Mouse (Mus musculus): ENCODE results near the gene Tnrc6b. TPM values are rescaled to one million over a fixed set of nuclear protein-coding genes. Genes with fewer than 3 reads are reported as not detected.

Gene Tnrc6b
- total and polyA plus RNA-seq, 2 experiments from 2014 or later, result 21.0 to 24.0 TPM

DNA sequence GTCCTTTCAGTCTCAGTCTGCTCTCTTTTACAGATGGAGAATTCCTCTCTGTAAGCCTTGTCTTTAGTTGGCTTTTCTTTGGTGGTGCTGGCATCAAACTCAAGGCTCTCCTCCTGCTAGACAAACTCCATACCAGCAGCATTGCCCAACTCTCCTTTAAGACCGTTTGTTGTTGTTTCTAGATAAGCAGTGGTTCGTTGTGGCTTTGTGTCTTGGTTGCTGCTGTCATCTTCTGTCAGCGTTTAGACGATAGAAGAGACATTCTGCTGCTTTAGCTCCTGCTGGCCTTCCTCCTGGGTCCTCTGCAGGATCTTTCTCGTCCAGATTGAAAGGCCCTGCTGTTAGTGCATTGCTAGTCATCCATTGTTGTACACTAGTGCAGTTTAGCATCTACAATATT is 37.9 kb downstream of the Tnrc6b start:
- no peak for TF ChIP-seq CTCF (IDR thresholded peaks at IDR 0.05; ENCODE audit: low read depth)
- Histone ChIP-seq H3K27ac (ENCODE audit: low read depth, low read length) (no peak overlapping the region), H3K4me1 (ENCODE audit: insufficient read depth) (no peaks in the 10 kb centered on the region), H3K9me3 (ENCODE audit: low read length) (no peaks in the 10 kb centered on the region), H3K36me3 (ENCODE audit: insufficient read depth) (no peaks in the 10 kb centered on the region), H3K9ac (no peak overlapping the region), H3K4me2 (ENCODE audit: low read depth) (no peak overlapping the region), H3K4me3 (ENCODE audit: low read depth, low read length) (no peak overlapping the region), H3K27me3 (ENCODE audit: insufficient read depth, low read length) (no peaks in the 10 kb centered on the region)
- 66% methylated on average over 5 of the region's 5 CpGs for WGBS
- ATAC-seq (no peak), DNase-seq (no peak)

DNA sequence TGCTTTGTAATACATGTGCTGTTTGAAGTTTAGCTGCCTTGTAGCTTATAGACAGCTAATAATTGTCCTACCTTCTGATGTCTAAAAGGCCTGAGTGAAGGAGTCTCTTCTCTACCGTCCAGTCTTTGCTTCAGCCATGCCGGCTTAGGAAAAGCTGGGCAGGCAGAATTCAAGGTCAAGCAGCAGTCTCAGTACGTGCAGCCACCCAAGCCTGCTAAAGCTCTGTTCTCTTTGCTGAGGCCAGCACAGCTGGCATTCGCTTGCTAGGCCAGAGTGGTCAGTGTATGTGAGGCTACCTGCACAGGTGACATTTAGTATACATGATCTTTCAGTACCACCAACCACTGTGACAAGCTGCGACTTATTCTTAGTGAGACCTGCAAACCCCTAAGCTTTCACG is 42.2 kb downstream of the Tnrc6b start:
- Histone ChIP-seq H3K4me3 (ENCODE audit: low read depth, low read length) (no peak overlapping the region), H3K4me2 (ENCODE audit: low read depth) (no peak overlapping the region), H3K36me3 (ENCODE audit: insufficient read depth) (no peaks in the 10 kb centered on the region), H3K27ac (ENCODE audit: low read depth, low read length) (no peak overlapping the region), H3K27me3 (ENCODE audit: insufficient read depth, low read length) (no peaks in the 10 kb centered on the region), H3K4me1 (ENCODE audit: insufficient read depth) (no peaks in the 10 kb centered on the region), H3K9ac (no peak overlapping the region), H3K9me3 (ENCODE audit: low read length) (no peaks in the 10 kb centered on the region)
- WGBS, result 61% methylated on average over 6 of the region's 6 CpGs
- no peak for TF ChIP-seq CTCF (IDR thresholded peaks at IDR 0.05; ENCODE audit: low read depth)
- ATAC-seq, result no peak
- DNase-seq, result peak; percentile 21

DNA sequence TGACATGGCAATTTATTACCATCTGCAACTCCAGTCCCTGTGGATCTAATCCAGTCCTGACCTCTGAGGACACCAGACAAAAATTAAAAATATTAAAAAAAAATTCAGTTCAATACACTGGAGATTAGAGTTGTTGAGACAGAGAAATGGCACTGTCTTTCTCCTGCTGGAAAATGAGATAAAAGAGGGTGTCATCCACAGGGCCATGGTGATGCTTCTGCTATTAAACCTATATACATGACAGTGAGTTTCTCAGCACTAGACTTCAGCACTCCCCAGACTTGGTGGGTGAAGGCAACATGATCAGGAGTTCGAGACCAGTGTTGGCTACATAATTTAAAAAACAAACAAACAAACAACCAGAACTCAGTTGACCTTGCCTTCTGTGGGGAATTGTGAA is 43.0 kb downstream of the Tnrc6b start:
- Histone ChIP-seq H3K4me1 (ENCODE audit: insufficient read depth) (no peaks in the 10 kb centered on the region), H3K36me3 (ENCODE audit: insufficient read depth) (no peaks in the 10 kb centered on the region), H3K4me3 (ENCODE audit: low read depth, low read length) (no peak overlapping the region), H3K4me2 (ENCODE audit: low read depth) (no peak overlapping the region), H3K27ac (ENCODE audit: low read depth, low read length) (0 out of 2 replicates have a peak overlapping the region, but pooled peaks have one; percentile 9), H3K9ac (no peak overlapping the region), H3K9me3 (ENCODE audit: low read length) (no peaks in the 10 kb centered on the region), H3K27me3 (ENCODE audit: insufficient read depth, low read length) (no peaks in the 10 kb centered on the region)
- ATAC-seq (no peak), DNase-seq (no peak)
- no peak for TF ChIP-seq CTCF (IDR thresholded peaks at IDR 0.05; ENCODE audit: low read depth)
- WGBS, result 86% methylated on average over 1 of the region's 1 CpGs

DNA sequence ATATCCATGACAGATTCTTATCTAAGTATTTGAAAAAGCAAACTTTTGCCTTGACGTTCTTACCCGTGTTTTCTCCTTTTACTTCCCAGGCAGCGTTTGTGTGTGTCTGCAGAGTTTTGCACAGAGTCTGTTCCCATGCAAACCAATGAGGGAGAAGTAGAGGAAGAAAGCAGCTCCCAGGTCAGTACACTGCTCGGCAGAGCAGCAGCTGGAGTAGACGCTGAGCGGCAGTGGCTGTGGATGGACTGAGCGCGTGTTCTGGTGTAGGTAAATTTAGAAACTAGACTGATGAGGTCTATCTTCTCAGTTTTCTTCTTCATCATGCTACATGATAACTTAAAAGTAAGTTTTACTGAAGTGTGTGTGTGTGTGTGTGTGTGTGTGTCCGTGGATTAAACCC is 48.3 kb downstream of the Tnrc6b start:
- Histone ChIP-seq H3K27me3 (ENCODE audit: insufficient read depth, low read length) (no peaks in the 10 kb centered on the region), H3K4me3 (ENCODE audit: low read depth, low read length) (no peak overlapping the region), H3K4me2 (ENCODE audit: low read depth) (no peak overlapping the region), H3K36me3 (ENCODE audit: insufficient read depth) (no peaks in the 10 kb centered on the region), H3K9me3 (ENCODE audit: low read length) (no peaks in the 10 kb centered on the region), H3K9ac (no peak overlapping the region), H3K27ac (ENCODE audit: low read depth, low read length) (no peak overlapping the region), H3K4me1 (ENCODE audit: insufficient read depth) (no peaks in the 10 kb centered on the region)
- DNase-seq, result no peak
- 92% methylated on average over 9 of the region's 9 CpGs for WGBS
- no peak for ATAC-seq
- TF ChIP-seq CTCF (IDR thresholded peaks at IDR 0.05; ENCODE audit: low read depth), result no peak

DNA sequence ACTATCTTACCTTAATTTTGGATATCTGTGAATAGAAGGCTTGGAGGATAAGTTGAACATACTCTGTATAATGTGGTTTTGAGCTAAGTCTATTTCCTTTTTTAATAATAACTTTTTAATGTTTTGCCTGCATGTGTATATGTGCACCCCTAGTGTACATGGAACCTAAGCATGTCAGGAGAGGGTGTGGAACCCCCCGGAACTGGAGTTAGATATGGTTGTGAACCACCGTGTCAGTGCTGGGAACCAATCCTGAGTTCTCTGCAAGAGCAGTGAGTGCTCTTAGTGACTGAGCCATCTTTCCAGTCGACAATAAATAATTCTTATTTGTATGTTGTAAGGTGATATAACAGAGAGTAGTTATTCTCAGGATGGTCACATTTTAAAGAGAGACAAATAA is 49.4 kb downstream of the Tnrc6b start:
- Histone ChIP-seq H3K4me2 (ENCODE audit: low read depth) (no peak overlapping the region), H3K4me3 (ENCODE audit: low read depth, low read length) (no peak overlapping the region), H3K27ac (ENCODE audit: low read depth, low read length) (no peak overlapping the region), H3K36me3 (ENCODE audit: insufficient read depth) (no peaks in the 10 kb centered on the region), H3K9ac (no peak overlapping the region), H3K27me3 (ENCODE audit: insufficient read depth, low read length) (no peaks in the 10 kb centered on the region), H3K4me1 (ENCODE audit: insufficient read depth) (no peaks in the 10 kb centered on the region), H3K9me3 (ENCODE audit: low read length) (no peaks in the 10 kb centered on the region)
- 86% methylated on average over 3 of the region's 3 CpGs for WGBS
- ATAC-seq (no peak), DNase-seq (no peak)
- TF ChIP-seq CTCF (IDR thresholded peaks at IDR 0.05; ENCODE audit: low read depth), result no peak

DNA sequence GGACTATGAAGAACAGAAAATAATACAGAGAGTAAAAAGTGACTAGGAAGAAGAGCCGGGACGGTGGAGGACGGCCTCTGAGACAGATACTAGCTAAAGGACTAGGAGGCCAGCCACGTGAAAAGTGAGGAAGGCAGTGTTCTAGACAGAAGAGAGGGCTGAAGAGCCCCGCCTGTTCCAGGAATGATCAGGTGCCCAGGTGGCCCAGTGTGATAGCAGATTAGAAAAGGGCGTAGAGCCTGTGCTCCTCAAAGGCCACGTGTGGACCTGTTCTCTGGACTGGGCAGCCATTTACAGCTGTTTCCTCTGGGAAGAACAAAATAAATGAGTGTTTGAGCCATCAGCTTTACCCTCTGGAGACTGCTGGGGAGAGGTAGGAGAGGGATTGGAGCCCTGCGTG is 49.8 kb downstream of the Tnrc6b start:
- Histone ChIP-seq H3K4me3 (ENCODE audit: low read depth, low read length) (no peak overlapping the region), H3K4me2 (ENCODE audit: low read depth) (no peak overlapping the region), H3K27ac (ENCODE audit: low read depth, low read length) (no peak overlapping the region), H3K9me3 (ENCODE audit: low read length) (no peaks in the 10 kb centered on the region), H3K27me3 (ENCODE audit: insufficient read depth, low read length) (no peaks in the 10 kb centered on the region), H3K36me3 (ENCODE audit: insufficient read depth) (no peaks in the 10 kb centered on the region), H3K4me1 (ENCODE audit: insufficient read depth) (no peaks in the 10 kb centered on the region), H3K9ac (no peak overlapping the region)
- 71% methylated on average over 8 of the region's 8 CpGs for WGBS
- no peak for DNase-seq
- TF ChIP-seq CTCF (IDR thresholded peaks at IDR 0.05; ENCODE audit: low read depth), result no peak
- no peak for ATAC-seq

DNA sequence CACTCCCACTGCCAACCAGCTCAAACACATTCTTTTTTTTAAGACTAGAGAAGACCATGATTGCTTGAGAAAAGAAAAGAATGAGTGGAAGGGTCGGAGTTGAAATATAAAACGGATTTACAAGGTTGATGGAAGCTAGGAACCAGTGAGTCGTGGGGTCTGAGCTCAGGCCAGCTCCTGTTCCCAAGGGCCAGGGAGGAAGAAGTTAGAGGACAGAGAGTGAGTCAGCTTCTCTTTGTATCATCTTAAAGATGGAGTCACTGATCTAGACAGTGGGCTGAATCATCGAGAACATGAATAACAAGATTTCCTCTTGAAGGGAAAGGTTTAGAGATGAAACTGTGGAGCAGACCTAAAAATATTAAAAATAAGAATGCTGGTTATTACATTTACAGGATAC is 51.5 kb downstream of the Tnrc6b start:
- Histone ChIP-seq H3K4me1 (ENCODE audit: insufficient read depth) (no peaks in the 10 kb centered on the region), H3K4me3 (ENCODE audit: low read depth, low read length) (no peak overlapping the region), H3K27me3 (ENCODE audit: insufficient read depth, low read length) (no peaks in the 10 kb centered on the region), H3K9ac (no peak overlapping the region), H3K27ac (ENCODE audit: low read depth, low read length) (no peak overlapping the region), H3K9me3 (ENCODE audit: low read length) (no peaks in the 10 kb centered on the region), H3K36me3 (ENCODE audit: insufficient read depth) (no peaks in the 10 kb centered on the region), H3K4me2 (ENCODE audit: low read depth) (no peak overlapping the region)
- no peak for TF ChIP-seq CTCF (IDR thresholded peaks at IDR 0.05; ENCODE audit: low read depth)
- WGBS, result 93% methylated on average over 4 of the region's 4 CpGs
- DNase-seq (no peak), ATAC-seq (no peak)

DNA sequence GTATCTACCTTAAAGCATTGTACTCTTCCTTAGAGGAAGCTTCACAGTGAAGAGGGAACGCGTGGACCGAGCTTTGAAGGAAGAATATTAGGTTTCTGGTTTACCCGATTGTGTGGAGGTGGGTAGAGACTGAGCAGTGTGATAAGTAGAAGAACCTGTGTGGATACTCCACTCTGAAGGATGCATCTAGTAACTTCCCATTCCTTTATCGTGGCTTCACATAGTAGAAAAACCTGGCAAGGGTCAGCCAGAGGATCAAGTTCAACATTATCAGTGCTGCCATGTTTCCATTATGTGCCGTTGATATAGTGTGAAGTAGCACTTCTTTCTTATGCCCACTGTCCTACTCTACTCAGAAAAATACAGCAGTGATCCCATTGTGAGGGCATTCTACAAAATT is 53.6 kb downstream of the Tnrc6b start:
- Histone ChIP-seq H3K27ac (ENCODE audit: low read depth, low read length) (no peak overlapping the region), H3K4me2 (ENCODE audit: low read depth) (no peak overlapping the region), H3K27me3 (ENCODE audit: insufficient read depth, low read length) (no peaks in the 10 kb centered on the region), H3K36me3 (ENCODE audit: insufficient read depth) (no peaks in the 10 kb centered on the region), H3K4me3 (ENCODE audit: low read depth, low read length) (no peak overlapping the region), H3K9ac (no peak overlapping the region), H3K9me3 (ENCODE audit: low read length) (no peaks in the 10 kb centered on the region), H3K4me1 (ENCODE audit: insufficient read depth) (no peaks in the 10 kb centered on the region)
- DNase-seq (no peak), ATAC-seq (no peak)
- WGBS, result 98% methylated on average over 6 of the region's 6 CpGs
- TF ChIP-seq CTCF (IDR thresholded peaks at IDR 0.05; ENCODE audit: low read depth), result no peak
